Mouse (Mus musculus): ENCODE data around the gene Stap1. TPM values are rescaled to one million over a fixed set of nuclear protein-coding genes. Genes with fewer than 3 reads are reported as not detected.

Stap1 gene
- polyA plus RNA-seq, 1 experiment from 2014 or later: not detected

GRCm38 (mm10) chr5:86113997-86114396 lies 42.5 kb downstream of the Stap1 start:
- CTCF ChIA-PET: interaction anchor here (1.2 to 2.7 kb wide), 3 partner anchors 9 to 48 kb away, joined by 3 to 10 read pairs (median 9); no protein-coding TSS in a partner anchor
- ATAC-seq: peak; percentile 31
- H3K27me3 ChIP-seq: no peaks in the 10 kb centered on the region
- no peak for DNase-seq (ENCODE audit: low read depth, low spot score)
- TF ChIP-seq CTCF (IDR thresholded peaks at IDR 0.05): no peak
- POLR2A ChIA-PET: interaction anchor here (1.5 kb wide), 1 partner anchor 8 kb away, joined by 4 read pairs; no protein-coding TSS in a partner anchor
- in situ Hi-C loops (cut with MboI; ENCODE audit: low pct_unique_long_range_greater_than_20kb): no loop called here

GRCm38 (mm10) chr5:86118457-86119094 lies 47.0 kb downstream of the Stap1 start:
- DNase-seq (ENCODE audit: low read depth, low spot score) (no peak), ATAC-seq (no peak)
- in situ Hi-C loops (cut with MboI; ENCODE audit: low pct_unique_long_range_greater_than_20kb): no loop called here
- CTCF ChIA-PET: interaction anchor here (0.8 to 2.0 kb wide), 6 partner anchors 8 to 52 kb away, joined by 3 to 10 read pairs (median 5); no protein-coding TSS in a partner anchor
- H3K27me3 ChIP-seq: no peaks in the 10 kb centered on the region
- no peak for TF ChIP-seq CTCF (IDR thresholded peaks at IDR 0.05)
- POLR2A ChIA-PET: interaction anchor here (1.1 kb wide), 1 partner anchor 26 kb away, joined by 10 read pairs; no protein-coding TSS in a partner anchor

GRCm38 (mm10) chr5:86128749-86129148 lies 57.2 kb downstream of the Stap1 start:
- H3K27me3 ChIP-seq: no peaks in the 10 kb centered on the region
- TF ChIP-seq CTCF (IDR thresholded peaks at IDR 0.05): no peak
- ChIA-PET CTCF (interaction anchor here (1.0 to 3.0 kb wide), 3 partner anchors 11 to 62 kb away, joined by 4 to 14 read pairs (median 8); partner anchors contain the start of gene Cenpc1), POLR2A (interaction anchor here (0.9 kb wide), 1 partner anchor 11 kb away, joined by 3 read pairs; no protein-coding TSS in a partner anchor)
- ATAC-seq (no peak), DNase-seq (ENCODE audit: low read depth, low spot score) (no peak)
- in situ Hi-C loops (cut with MboI; ENCODE audit: low pct_unique_long_range_greater_than_20kb): no loop called here

- no peak for DNase-seq (ENCODE audit: low read depth, low spot score)
- in situ Hi-C loops (cut with MboI; ENCODE audit: low pct_unique_long_range_greater_than_20kb): loop anchor here (5.0 kb wide), 1 partner anchor 63 kb away; the partner anchor contains the start of gene Cenpc1
- ChIA-PET CTCF (interaction anchor here (0.7 to 3.0 kb wide), 9 partner anchors 9 to 104 kb away, joined by 3 to 14 read pairs (median 4); partner anchors contain the start of gene Cenpc1), POLR2A (no interaction called here)
- TF ChIP-seq CTCF (IDR thresholded peaks at IDR 0.05): no peak
- H3K27me3 ChIP-seq: no peaks in the 10 kb centered on the region
- no peak for ATAC-seq
Observed at GRCm38 (mm10) chr5:86129828-86130227, 58.3 kb downstream of the Stap1 start.

Other genes with a start within 250 kb of the Stap1 start
- gene Cenpc1, start 6.2 kb upstream of the Stap1 start, polyA plus RNA-seq (2021): 22.4 TPM
- gene Uba6, start 101.1 kb downstream of the Stap1 start, polyA plus RNA-seq (2021): 21.5 TPM
- not detected for gene Gnrhr, start 126.2 kb downstream of the Stap1 start, polyA plus RNA-seq (2021)
- gene Tmprss11c, start 217.6 kb downstream of the Stap1 start, polyA plus RNA-seq (2021): not detected